Mouse (Mus musculus) hindbrain, embryonic 13.5 days (tissue): Measurements from ENCODE around the gene Nr4a3. TPM values are rescaled to one million over a fixed set of nuclear protein-coding genes. Genes with fewer than 3 reads are reported as not detected.

Experiments used
- ATAC-seq: fragments of 200-750 bp; cut with Nextera tagmentation; 2 replicates; pipeline ENCODE4 v1.8.0; 2017; ENCODE audit warnings: moderate TSS enrichment; ENCODE audit not compliant: low FRiP score
- H3K27ac ChIP-seq: fragments of 300-500 bp; sonication (generic); 2 replicates; pipeline ENCODE4 v1.5.1; 2015; ENCODE audit warnings: inconsistent platforms, mild to moderate bottlenecking, moderate library complexity
- H3K27me3 ChIP-seq: fragments of 300-500 bp; sonication (generic); 2 replicates; pipeline ENCODE4 v1.6.1; 2015; ENCODE audit warnings: mild to moderate bottlenecking, inconsistent platforms
- H3K36me3 ChIP-seq: fragments of 300-500 bp; sonication (generic); 2 replicates; pipeline ENCODE4 v1.6.1; 2015; ENCODE audit warnings: mild to moderate bottlenecking, inconsistent platforms
- H3K4me1 ChIP-seq: fragments of 300-500 bp; sonication (generic); replicated peaks from 2 replicates; pipeline ENCODE4 v1.6.1; 2015; ENCODE audit warnings: inconsistent platforms
- H3K4me2 ChIP-seq: fragments of 300-500 bp; sonication (generic); 2 replicates; pipeline ENCODE4 v1.6.1; 2015; ENCODE audit warnings: inconsistent platforms, mild to moderate bottlenecking, moderate library complexity
- H3K4me3 ChIP-seq: fragments of 300-500 bp; sonication (generic); 2 replicates; pipeline ENCODE4 v1.5.1; 2015; ENCODE audit warnings: mild to moderate bottlenecking, inconsistent platforms
- H3K9ac ChIP-seq: fragments of 300-500 bp; sonication (generic); 2 replicates; pipeline ENCODE4 v1.6.1; 2015; ENCODE audit warnings: mild to moderate bottlenecking, inconsistent platforms
- H3K9me3 ChIP-seq: fragments of 300-500 bp; sonication (generic); 2 replicates; pipeline ENCODE4 v1.6.1; 2016; ENCODE audit warnings: inconsistent platforms
- WGBS: fragments of 180-500 bp; shearing (Covaris S2); methylation state at CpG from one replicate; pipeline ENCODE4 v1.1.7; 2015; 5-methylcytosine and 5-hydroxymethylcytosine counted together
- polyA plus RNA-seq: library from polyadenylated mRNA; unstranded; fragments of >200 nt; fragmentation: Nextera tagmentation; extraction: Ambion mirVana; gene quantifications from 2 replicates; pipeline ENCODE4 v1.2.1, GENCODE M21; 2015

Gene Nr4a3
- polyA plus RNA-seq, 1 experiment from 2014 or later = 2.4 TPM

- H3K4me2 ChIP-seq = no peak overlapping the region
- no peaks in the 10 kb centered on the region for H3K36me3 ChIP-seq
- H3K27me3 ChIP-seq = peaks cover 4% of the 10 kb centered on the region; the same call in 1 of the 2 replicates
- no peak overlapping the region for H3K4me3 ChIP-seq
- ATAC-seq = 0 out of 2 replicates have a peak, but pooled peaks have one; percentile 32
- H3K27ac ChIP-seq = no peak overlapping the region
- no peak overlapping the region for H3K9ac ChIP-seq
- WGBS = 51% methylated on average over 8 of the region's 8 CpGs
- no peaks in the 10 kb centered on the region for H3K9me3 ChIP-seq
- peaks cover 17% of the 10 kb centered on the region for H3K4me1 ChIP-seq
Measured at GRCm38 (mm10) chr4:48079285-48080039, 34.5 kb downstream of the Nr4a3 start.

DNA sequence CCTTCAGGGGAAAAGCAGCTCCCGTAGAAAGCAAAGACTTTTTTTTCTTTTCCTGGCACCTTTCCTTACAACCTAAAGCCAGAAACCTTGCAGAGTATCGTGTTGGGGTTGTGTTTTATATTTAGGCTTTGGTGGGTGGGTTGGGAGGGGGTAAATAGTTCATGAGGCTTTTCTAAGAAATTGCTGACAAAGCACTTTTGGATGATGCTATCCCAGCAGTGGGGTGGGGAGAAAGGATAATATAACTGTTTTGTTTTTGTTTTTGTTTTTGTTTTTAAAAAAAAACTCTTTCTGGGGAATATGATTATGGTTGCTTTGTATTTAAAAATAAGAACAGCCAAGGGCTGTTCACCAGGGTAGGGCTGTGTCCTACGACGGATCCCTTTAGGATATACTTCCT, 38.5 kb downstream of the Nr4a3 start:
- no peak overlapping the region for H3K27ac ChIP-seq
- no peak for ATAC-seq
- WGBS = 89% methylated on average over 4 of the region's 4 CpGs
- H3K4me2 ChIP-seq = no peak overlapping the region
- no peak overlapping the region for H3K4me3 ChIP-seq
- no peak overlapping the region for H3K9ac ChIP-seq
- peaks cover 4% of the 10 kb centered on the region; the same call in 1 of the 2 replicates for H3K27me3 ChIP-seq
- H3K4me1 ChIP-seq = peaks cover 13% of the 10 kb centered on the region
- H3K9me3 ChIP-seq = no peaks in the 10 kb centered on the region
- no peaks in the 10 kb centered on the region for H3K36me3 ChIP-seq

GRCm38 (mm10) chr4:48086609-48087008, 41.7 kb downstream of the Nr4a3 start:
- Histone ChIP-seq H3K4me1 (peaks cover 3% of the 10 kb centered on the region; the same call in 1 of the 2 replicates), H3K36me3 (no peaks in the 10 kb centered on the region), H3K4me2 (no peak overlapping the region), H3K4me3 (no peak overlapping the region), H3K27me3 (no peaks in the 10 kb centered on the region), H3K27ac (peak overlapping the region; percentile 19), H3K9ac (no peak overlapping the region), H3K9me3 (no peaks in the 10 kb centered on the region)
- 53% methylated on average over 6 of the region's 6 CpGs for WGBS
- ATAC-seq = 0 out of 2 replicates have a peak, but pooled peaks have one; percentile 32

- no peaks in the 10 kb centered on the region for H3K27me3 ChIP-seq
- 88% methylated on average over 6 of the region's 6 CpGs for WGBS
- no peak overlapping the region for H3K4me2 ChIP-seq
- no peaks in the 10 kb centered on the region for H3K9me3 ChIP-seq
- no peaks in the 10 kb centered on the region for H3K36me3 ChIP-seq
- no peak for ATAC-seq
- no peak overlapping the region for H3K4me3 ChIP-seq
- H3K27ac ChIP-seq = no peak overlapping the region
- peaks cover 3% of the 10 kb centered on the region; the same call in 1 of the 2 replicates for H3K4me1 ChIP-seq
- H3K9ac ChIP-seq = no peak overlapping the region
Measured at GRCm38 (mm10) chr4:48087497-48087896, 42.5 kb downstream of the Nr4a3 start.

- Histone ChIP-seq H3K27ac (no peak overlapping the region), H3K9ac (no peak overlapping the region), H3K4me2 (no peak overlapping the region), H3K4me3 (no peak overlapping the region), H3K9me3 (no peaks in the 10 kb centered on the region), H3K27me3 (no peaks in the 10 kb centered on the region), H3K36me3 (no peaks in the 10 kb centered on the region), H3K4me1 (no peaks in the 10 kb centered on the region)
- no peak for ATAC-seq
- WGBS = 80% methylated on average over 3 of the region's 3 CpGs
Measured at GRCm38 (mm10) chr4:48093221-48093620, 48.3 kb downstream of the Nr4a3 start.

DNA sequence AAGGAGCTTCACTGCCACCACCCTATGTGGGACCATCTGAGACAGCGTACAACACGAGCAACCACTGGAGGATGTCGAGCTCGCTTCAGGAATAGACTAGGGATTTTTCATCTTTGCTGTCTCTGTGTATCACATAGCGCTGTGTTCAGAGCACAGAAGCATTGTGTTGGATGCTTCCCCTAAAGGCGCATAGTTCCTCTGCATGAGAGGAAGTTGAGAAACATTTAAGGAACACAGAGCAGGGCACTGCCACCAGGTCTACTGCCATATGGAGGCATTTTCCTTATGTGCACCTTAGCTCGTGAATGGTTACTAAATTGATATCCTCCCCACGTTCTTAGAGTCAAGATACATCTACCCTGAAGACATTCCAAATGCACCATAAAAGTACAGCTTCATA, 55.3 kb downstream of the Nr4a3 start:
- Histone ChIP-seq H3K36me3 (no peaks in the 10 kb centered on the region), H3K4me1 (no peaks in the 10 kb centered on the region)
- 87% methylated on average over 8 of the region's 8 CpGs for WGBS

GRCm38 (mm10) chr4:48101981-48102380, 57.0 kb downstream of the Nr4a3 start:
- no peak overlapping the region for H3K27ac ChIP-seq
- no peak overlapping the region for H3K4me3 ChIP-seq
- H3K27me3 ChIP-seq = 0 out of 2 replicates have a peak, but pooled peaks cover 2% of the 10 kb centered on the region
- 89% methylated on average over 2 of the region's 2 CpGs for WGBS
- no peaks in the 10 kb centered on the region for H3K9me3 ChIP-seq
- no peaks in the 10 kb centered on the region for H3K36me3 ChIP-seq
- H3K4me2 ChIP-seq = no peak overlapping the region
- H3K4me1 ChIP-seq = no peaks in the 10 kb centered on the region
- no peak for ATAC-seq
- no peak overlapping the region for H3K9ac ChIP-seq

More for the DNA sequence above, 55.3 kb downstream of the Nr4a3 start:
- Histone ChIP-seq H3K4me3 (no peak overlapping the region), H3K9ac (no peak overlapping the region), H3K27ac (no peak overlapping the region), H3K9me3 (no peaks in the 10 kb centered on the region), H3K4me2 (no peak overlapping the region), H3K27me3 (0 out of 2 replicates have a peak, but pooled peaks cover 2% of the 10 kb centered on the region)
- ATAC-seq = no peak

GRCm38 (mm10) chr4:48105387-48105786, 60.4 kb downstream of the Nr4a3 start:
- Histone ChIP-seq H3K36me3 (no peaks in the 10 kb centered on the region), H3K4me1 (no peaks in the 10 kb centered on the region), H3K4me3 (no peak overlapping the region), H3K9ac (no peak overlapping the region), H3K27me3 (0 out of 2 replicates have a peak, but pooled peaks cover 2% of the 10 kb centered on the region), H3K9me3 (no peaks in the 10 kb centered on the region), H3K27ac (no peak overlapping the region), H3K4me2 (no peak overlapping the region)
- ATAC-seq = no peak
- WGBS = 62% methylated on average over 5 of the region's 5 CpGs

DNA sequence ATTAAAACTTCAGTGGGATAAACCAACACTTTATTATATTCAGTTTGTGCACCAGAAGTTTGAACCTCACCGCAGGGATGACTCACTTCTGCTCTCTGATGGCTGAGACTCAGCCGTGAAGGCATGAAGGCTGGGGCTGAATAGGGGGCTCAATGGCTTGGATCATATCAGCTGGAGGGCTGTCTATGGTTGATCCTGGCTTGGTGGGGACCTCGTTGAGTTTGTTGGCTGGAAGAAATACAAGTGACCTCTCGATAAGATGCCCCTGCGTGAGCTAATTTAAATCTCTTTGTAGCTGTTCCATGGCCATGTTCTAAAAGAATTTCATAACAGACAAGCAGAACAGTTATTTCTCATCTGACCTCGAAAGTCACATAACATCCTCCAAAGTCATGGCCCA, 62.1 kb downstream of the Nr4a3 start:
- H3K4me3 ChIP-seq = no peak overlapping the region
- H3K4me1 ChIP-seq = no peaks in the 10 kb centered on the region
- H3K9ac ChIP-seq = no peak overlapping the region
- H3K9me3 ChIP-seq = no peaks in the 10 kb centered on the region
- no peak overlapping the region for H3K27ac ChIP-seq
- no peaks in the 10 kb centered on the region for H3K27me3 ChIP-seq
- no peak overlapping the region for H3K4me2 ChIP-seq
- 91% methylated on average over 6 of the region's 6 CpGs for WGBS
- no peaks in the 10 kb centered on the region for H3K36me3 ChIP-seq
- no peak for ATAC-seq

DNA sequence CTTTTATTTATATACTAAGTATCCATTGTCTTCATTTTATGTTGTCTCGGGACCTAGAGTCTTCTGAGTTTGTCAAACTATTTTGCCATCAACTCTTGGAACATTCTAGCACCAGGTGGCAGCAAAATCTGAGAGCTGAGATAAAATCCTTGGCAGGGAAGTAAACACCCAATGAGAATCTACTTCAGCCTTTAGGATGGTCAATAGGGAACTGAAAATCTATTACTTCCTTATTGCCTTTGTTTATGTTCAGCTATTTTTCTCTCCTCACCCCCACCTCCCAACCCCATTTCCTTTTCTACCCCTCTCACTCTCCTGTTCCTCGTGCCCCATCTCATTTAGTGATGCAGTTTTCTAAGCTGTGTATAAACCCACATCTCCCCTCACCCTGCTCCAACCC, 63.6 kb downstream of the Nr4a3 start:
- WGBS = 81% methylated on average over 2 of the region's 2 CpGs

DNA sequence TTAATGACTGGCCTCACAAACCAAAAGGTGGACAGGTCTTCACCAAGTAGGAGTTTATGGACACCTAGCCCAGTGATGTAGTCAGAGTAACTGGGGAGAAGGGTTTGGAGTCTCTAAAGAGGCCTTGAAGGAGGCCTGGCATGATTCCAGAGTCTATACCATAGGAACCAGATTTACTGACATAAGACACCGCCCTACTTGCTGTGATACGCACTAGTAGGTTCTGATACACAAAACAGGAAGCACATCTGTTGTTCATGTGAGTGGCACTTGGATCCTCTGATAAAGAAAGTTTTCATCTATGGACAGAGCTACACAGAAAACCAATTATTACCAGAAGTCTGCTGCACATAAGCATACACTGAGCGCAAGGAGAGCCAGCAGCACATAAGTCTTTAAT, 65.4 kb downstream of the Nr4a3 start:
- WGBS = 89% methylated on average over 3 of the region's 3 CpGs
- Histone ChIP-seq H3K4me1 (no peaks in the 10 kb centered on the region), H3K27ac (no peak overlapping the region), H3K27me3 (no peaks in the 10 kb centered on the region), H3K9me3 (no peaks in the 10 kb centered on the region), H3K4me3 (no peak overlapping the region), H3K4me2 (no peak overlapping the region), H3K9ac (no peak overlapping the region), H3K36me3 (no peaks in the 10 kb centered on the region)
- ATAC-seq = no peak

More for the DNA sequence above, 63.6 kb downstream of the Nr4a3 start:
- Histone ChIP-seq H3K4me2 (no peak overlapping the region), H3K27ac (no peak overlapping the region), H3K9me3 (no peaks in the 10 kb centered on the region), H3K4me1 (no peaks in the 10 kb centered on the region), H3K4me3 (no peak overlapping the region), H3K9ac (no peak overlapping the region), H3K27me3 (no peaks in the 10 kb centered on the region), H3K36me3 (no peaks in the 10 kb centered on the region)
- ATAC-seq = no peak

DNA sequence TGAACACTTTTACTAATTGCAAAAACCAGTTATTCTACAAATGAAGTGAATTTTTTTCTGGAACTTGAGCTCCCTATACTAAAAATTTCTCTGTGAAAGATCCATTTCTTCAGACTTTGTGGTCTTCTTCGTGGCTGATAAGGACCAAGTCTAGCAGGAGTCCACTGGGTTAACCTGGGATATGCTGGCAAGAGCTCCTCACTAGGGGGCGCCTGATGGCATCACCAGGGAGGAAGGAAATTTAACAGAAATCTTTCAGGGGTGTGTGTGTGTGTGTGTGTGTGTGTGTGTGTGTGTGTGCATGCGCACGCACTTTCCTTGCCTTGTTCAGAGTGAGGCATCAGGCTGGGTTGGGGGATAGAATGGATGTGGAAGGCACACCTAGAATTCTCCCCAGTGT, 71.2 kb downstream of the Nr4a3 start:
- 53% methylated on average over 4 of the region's 4 CpGs for WGBS
- H3K4me1 ChIP-seq = no peaks in the 10 kb centered on the region

GRCm38 (mm10) chr4:48124416-48124772, 79.4 kb downstream of the Nr4a3 start:
- Histone ChIP-seq H3K36me3 (no peaks in the 10 kb centered on the region), H3K27me3 (0 out of 2 replicates have a peak, but pooled peaks cover 5% of the 10 kb centered on the region), H3K27ac (no peak overlapping the region), H3K4me1 (peaks cover 10% of the 10 kb centered on the region), H3K4me2 (peak overlapping the region; percentile 83), H3K9me3 (no peaks in the 10 kb centered on the region), H3K9ac (peak overlapping the region; percentile 89), H3K4me3 (peak overlapping the region; percentile 80)
- WGBS = 3% methylated on average over 9 of the region's 9 CpGs
- ATAC-seq = peak; percentile 85

More for the DNA sequence above, 71.2 kb downstream of the Nr4a3 start:
- Histone ChIP-seq H3K27me3 (no peaks in the 10 kb centered on the region), H3K27ac (no peak overlapping the region), H3K9me3 (no peaks in the 10 kb centered on the region), H3K4me2 (no peak overlapping the region), H3K36me3 (no peaks in the 10 kb centered on the region), H3K9ac (no peak overlapping the region), H3K4me3 (no peak overlapping the region)
- no peak for ATAC-seq
